Mouse (Mus musculus) frontal cortex, postnatal 36 days (tissue): Measurements from ENCODE around the gene Plau.

Experiments
- DNase-seq, 2 experiments: peaks; one replicate each; pipeline ENCODE4 v3.0.0; 2022; ENCODE audit warnings: low spot score in 2 of 2

The Plau gene

DNA sequence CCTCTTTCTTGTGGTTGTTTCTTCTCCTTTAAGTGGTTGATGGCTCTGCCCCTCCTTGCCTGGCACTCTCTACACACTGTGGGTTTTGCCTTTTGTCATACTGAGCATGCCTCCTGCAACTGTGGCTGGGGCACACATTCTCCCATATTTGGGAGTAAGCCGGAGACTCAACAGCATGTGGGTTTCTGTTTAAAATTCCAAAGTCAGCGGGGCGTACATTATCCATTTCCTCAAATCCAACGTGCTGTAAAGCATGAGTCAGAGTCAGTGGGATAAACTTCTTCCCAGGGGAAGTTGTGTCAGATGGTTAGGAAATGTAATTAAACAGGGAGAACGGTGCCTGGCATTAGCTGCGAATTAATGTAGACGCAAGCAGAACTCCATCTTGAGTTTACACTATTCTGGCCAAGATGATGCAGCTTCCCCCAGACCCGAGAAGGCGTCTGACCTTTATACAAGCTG, 55.5 kb downstream of the Plau start:
- peak; percentile 45 to 57 for DNase-seq
